ENCODE assay signal across 8 mouse cellular contexts in genomic region chr13:51920511-51921351, GRCm38 (mm10).
DNase-seq lines count a peak whose midpoint lies in the region; ATAC-seq and TF ChIP-seq lines count a peak whose summit lies in the region.

No protein-coding gene starts in this region.

- peak; percentile 53; the same call in 1 of the 2 replicates for ATAC-seq in intestine, embryonic 14.5 days (replicated peaks; ENCODE audit: low FRiP score, low TSS enrichment, low read depth)
- no peak for ATAC-seq in intestine, postnatal 0 days
- ATAC-seq in midbrain, postnatal 0 days (ENCODE audit: low FRiP score) = 0 out of 2 replicates have a peak, but pooled peaks have one; percentile 19

- TF ChIP-seq CTCF in intestine, postnatal 0 days (IDR thresholded peaks at IDR 0.05; ENCODE audit: low read depth) = no peak
- TF ChIP-seq CTCF in midbrain, postnatal 0 days (IDR thresholded peaks at IDR 0.05) = no peak

- no peaks in the 10 kb centered on the region for H3K27me3 ChIP-seq in intestine, embryonic 14.5 days (replicated peaks; ENCODE audit: control insufficient read depth, insufficient read depth, low read length)
- no peaks in the 10 kb centered on the region for H3K27me3 ChIP-seq in intestine, postnatal 0 days (replicated peaks; ENCODE audit: control insufficient read depth, insufficient read depth, low read length)
- H3K27me3 ChIP-seq in hindbrain, embryonic 10.5 days (ENCODE audit: insufficient read depth, poor library complexity, severe bottlenecking) = peaks cover 93% of the 10 kb centered on the region
- H3K27me3 ChIP-seq in midbrain, postnatal 0 days (ENCODE audit: insufficient read depth, low read length) = peaks cover 12% of the 10 kb centered on the region

- no peak overlapping the region for H3K4me2 ChIP-seq in intestine, embryonic 14.5 days (ENCODE audit: low read length)
- no peak overlapping the region for H3K4me2 ChIP-seq in intestine, postnatal 0 days (replicated peaks; ENCODE audit: low read depth)
- no peak overlapping the region for H3K4me2 ChIP-seq in midbrain, postnatal 0 days (ENCODE audit: low read depth, low read length, poor library complexity, severe bottlenecking)

- H3K9ac ChIP-seq in intestine, embryonic 14.5 days (ENCODE audit: low read length) = no peak overlapping the region
- H3K9ac ChIP-seq in intestine, postnatal 0 days (ENCODE audit: low read depth, low read length) = no peak overlapping the region
- no peak overlapping the region for H3K9ac ChIP-seq in midbrain, postnatal 0 days (replicated peaks; ENCODE audit: low read length, poor library complexity, severe bottlenecking)

- peak overlapping the region; percentile 28; the same call in 1 of the 2 replicates for H3K27ac ChIP-seq in intestine, embryonic 14.5 days (ENCODE audit: low read depth)
- H3K27ac ChIP-seq in intestine, postnatal 0 days (ENCODE audit: low read depth, low read length) = no peak overlapping the region; the same call in 1 of the 2 replicates
- peak overlapping the region; percentile 88 for H3K27ac ChIP-seq in hindbrain, embryonic 10.5 days
- no peak overlapping the region for H3K27ac ChIP-seq in midbrain, postnatal 0 days (ENCODE audit: low read depth, low read length)

- H3K9me3 ChIP-seq in intestine, embryonic 14.5 days (ENCODE audit: control insufficient read depth, low read length) = no peaks in the 10 kb centered on the region
- H3K9me3 ChIP-seq in intestine, postnatal 0 days (ENCODE audit: control insufficient read depth) = no peaks in the 10 kb centered on the region
- H3K9me3 ChIP-seq in hindbrain, embryonic 10.5 days = no peaks in the 10 kb centered on the region
- no peaks in the 10 kb centered on the region for H3K9me3 ChIP-seq in midbrain, postnatal 0 days (ENCODE audit: low read length)

- peak; percentile 77 for DNase-seq in intestine, embryonic 14.5 days (ENCODE audit: low spot score)
- DNase-seq in ZHBTc4 (ENCODE audit: low read depth, low spot score) = peak; percentile 54
- DNase-seq in hindbrain, embryonic 10.5 days (ENCODE audit: low spot score) = peak; percentile 90
- peak; percentile 72 for DNase-seq in midbrain, postnatal 0 days (ENCODE audit: low spot score)
- no peak for DNase-seq in adrenal gland, adult 2 months
- no peak for DNase-seq in urinary bladder, postnatal 36 days (ENCODE audit: low spot score in 2 of 2)
- no peak for DNase-seq in thymus, postnatal 36 days

- H3K4me1 ChIP-seq in intestine, embryonic 14.5 days (replicated peaks; ENCODE audit: control insufficient read depth, insufficient read depth, low read length) = peaks cover 36% of the 10 kb centered on the region
- H3K4me1 ChIP-seq in intestine, postnatal 0 days (replicated peaks; ENCODE audit: control insufficient read depth, insufficient read depth, low read length) = peaks cover 4% of the 10 kb centered on the region; the same call in 1 of the 2 replicates
- peaks cover 74% of the 10 kb centered on the region for H3K4me1 ChIP-seq in hindbrain, embryonic 10.5 days (replicated peaks)
- peaks cover 16% of the 10 kb centered on the region for H3K4me1 ChIP-seq in midbrain, postnatal 0 days (ENCODE audit: insufficient read depth, low read length)

- no peaks in the 10 kb centered on the region for H3K36me3 ChIP-seq in intestine, embryonic 14.5 days (ENCODE audit: control insufficient read depth, insufficient read depth, low read length)
- no peaks in the 10 kb centered on the region for H3K36me3 ChIP-seq in intestine, postnatal 0 days (ENCODE audit: control insufficient read depth, insufficient read depth)
- H3K36me3 ChIP-seq in hindbrain, embryonic 10.5 days = no peaks in the 10 kb centered on the region
- H3K36me3 ChIP-seq in midbrain, postnatal 0 days (ENCODE audit: insufficient read depth, low read length) = no peaks in the 10 kb centered on the region

- 17% methylated on average over 15 of the region's 15 CpGs for WGBS in intestine, embryonic 14.5 days
- 38% methylated on average over 15 of the region's 15 CpGs for WGBS in intestine, postnatal 0 days
- 2% methylated on average over 15 of the region's 15 CpGs for WGBS in hindbrain, embryonic 10.5 days
- WGBS in midbrain, postnatal 0 days = 21% methylated on average over 15 of the region's 15 CpGs

- H3K4me3 ChIP-seq in intestine, embryonic 14.5 days (ENCODE audit: low read depth, low read length) = no peak overlapping the region
- no peak overlapping the region for H3K4me3 ChIP-seq in intestine, postnatal 0 days (ENCODE audit: low read depth, low read length)
- peak overlapping the region; percentile 29 for H3K4me3 ChIP-seq in hindbrain, embryonic 10.5 days
- H3K4me3 ChIP-seq in midbrain, postnatal 0 days (ENCODE audit: low read depth, low read length) = no peak overlapping the region

Comparison
In these comparisons a context has a peak if more than half of its experiments do, and no peak if none do; other contexts are left out.
1. H3K27ac ChIP-seq: peak in intestine, embryonic 14.5 days (single experiment) and hindbrain, embryonic 10.5 days (single experiment); none in intestine, postnatal 0 days (single experiment) and midbrain, postnatal 0 days (single experiment).
2. DNase-seq: peak in intestine, embryonic 14.5 days (single experiment), ZHBTc4 (single experiment), hindbrain, embryonic 10.5 days (single experiment) and midbrain, postnatal 0 days (single experiment); none in adrenal gland, adult 2 months (single experiment), urinary bladder, postnatal 36 days (0 of 2) and thymus, postnatal 36 days (0 of 2).